Comparison of ENCODE assay signal across 9 mouse cellular contexts in the genomic region with DNA sequence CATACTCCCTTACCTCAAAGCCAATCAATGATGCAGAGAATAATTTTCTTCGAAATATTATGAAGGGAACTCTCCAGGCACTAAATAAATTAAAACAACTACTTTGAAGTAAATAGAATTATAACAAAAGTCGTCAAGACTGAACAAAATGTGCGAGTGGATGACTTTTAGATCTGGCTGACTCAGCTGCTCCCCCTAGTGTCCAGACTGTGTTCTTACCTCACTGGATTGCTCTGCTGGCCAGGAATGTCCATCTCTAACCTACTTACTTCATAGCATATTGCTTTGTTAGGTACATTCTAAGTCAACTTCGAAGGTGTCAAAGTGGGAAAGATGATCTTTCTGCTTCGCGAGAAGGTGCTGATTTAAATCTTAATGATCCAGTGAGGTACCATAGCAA.
A peak's percentile ranks its signal among the peaks of the same experiment; 100 is the strongest.
DNase-seq lines count a peak whose midpoint lies in the region; ATAC-seq and TF ChIP-seq lines count a peak whose summit lies in the region.
"Had no signal": no experiment of that assay in that cellular context is flagged by ENCODE, and none has a peak within 500 bp of the region (broad histone marks: within the 10 kb centered on the region; RNA-seq: fewer than 3 reads in every experiment).

No protein-coding gene starts in this region.

- TF ChIP-seq POLR2A in brain, embryonic 14.5 days (IDR thresholded peaks at IDR 0.05; ENCODE audit: borderline replicate concordance, extremely low read depth, insufficient read depth, insufficient read length, poor library complexity, severe bottlenecking) = no peak

- H3K4me3 ChIP-seq in embryonic facial prominence, embryonic 14.5 days (ENCODE audit: low read depth, low read length) = no peak overlapping the region
- no peak overlapping the region for H3K4me3 ChIP-seq in hindbrain, postnatal 0 days (ENCODE audit: low read length)
- H3K4me3 ChIP-seq in midbrain, embryonic 15.5 days = no peak overlapping the region
- H3K4me3 ChIP-seq: myocyte had no signal

- H3K4me2 ChIP-seq in embryonic facial prominence, embryonic 14.5 days (ENCODE audit: low read depth, low read length) = no peak overlapping the region
- H3K4me2 ChIP-seq in hindbrain, postnatal 0 days (ENCODE audit: low read depth, low read length) = no peak overlapping the region
- no peak overlapping the region for H3K4me2 ChIP-seq in midbrain, embryonic 15.5 days

- no peaks in the 10 kb centered on the region for H3K4me1 ChIP-seq in embryonic facial prominence, embryonic 14.5 days (ENCODE audit: control insufficient read depth, insufficient read depth, low read length)
- H3K4me1 ChIP-seq in hindbrain, postnatal 0 days (ENCODE audit: insufficient read depth, low read length) = no peaks in the 10 kb centered on the region; the same call in 1 of the 2 replicates
- peaks cover 8% of the 10 kb centered on the region; the same call in 1 of the 2 replicates for H3K4me1 ChIP-seq in midbrain, embryonic 15.5 days

- peak; percentile 86 for TF ChIP-seq CTCF in brain, embryonic 14.5 days (IDR thresholded peaks at IDR 0.05; ENCODE audit: borderline replicate concordance, extremely low read depth, insufficient read depth, insufficient read length)
- TF ChIP-seq CTCF in hindbrain, postnatal 0 days (IDR thresholded peaks at IDR 0.05; ENCODE audit: low read depth) = peak; percentile 95

- no peak overlapping the region for H3K27ac ChIP-seq in embryonic facial prominence, embryonic 14.5 days (replicated peaks; ENCODE audit: low read depth, low read length)
- H3K27ac ChIP-seq in hindbrain, postnatal 0 days = no peak overlapping the region
- 0 out of 2 replicates have a peak overlapping the region, but pooled peaks have one; percentile 36 for H3K27ac ChIP-seq in midbrain, embryonic 15.5 days

- intact Hi-C loops in left cerebral cortex, postnatal 14 days (cut with DNase I) = loop anchor here (5.0 to 10.0 kb wide), 4 partner anchors 161 to 814 kb away; a partner anchor contains a TSS

- H3K36me3 ChIP-seq in embryonic facial prominence, embryonic 14.5 days (ENCODE audit: control insufficient read depth, insufficient read depth, low read length) = no peaks in the 10 kb centered on the region
- no peaks in the 10 kb centered on the region for H3K36me3 ChIP-seq in hindbrain, postnatal 0 days (ENCODE audit: insufficient read depth, low read length)
- no peaks in the 10 kb centered on the region for H3K36me3 ChIP-seq in midbrain, embryonic 15.5 days (replicated peaks)

- 10% methylated on average over 6 of the region's 6 CpGs for WGBS in embryonic facial prominence, embryonic 14.5 days
- 13% methylated on average over 6 of the region's 6 CpGs for WGBS in hindbrain, postnatal 0 days
- WGBS in midbrain, embryonic 15.5 days = 12% methylated on average over 6 of the region's 6 CpGs

- H3K9me3 ChIP-seq in embryonic facial prominence, embryonic 14.5 days (ENCODE audit: control insufficient read depth, low read length) = no peaks in the 10 kb centered on the region
- no peaks in the 10 kb centered on the region for H3K9me3 ChIP-seq in hindbrain, postnatal 0 days (ENCODE audit: low read length)
- H3K9me3 ChIP-seq in midbrain, embryonic 15.5 days = no peaks in the 10 kb centered on the region

- no peaks in the 10 kb centered on the region for H3K27me3 ChIP-seq in embryonic facial prominence, embryonic 14.5 days (replicated peaks; ENCODE audit: control insufficient read depth, insufficient read depth, low read length)
- no peaks in the 10 kb centered on the region for H3K27me3 ChIP-seq in hindbrain, postnatal 0 days (ENCODE audit: insufficient read depth, low read length)
- H3K27me3 ChIP-seq in midbrain, embryonic 15.5 days (replicated peaks) = no peaks in the 10 kb centered on the region

- H3K9ac ChIP-seq in embryonic facial prominence, embryonic 14.5 days (ENCODE audit: low read depth, low read length) = no peak overlapping the region
- no peak overlapping the region for H3K9ac ChIP-seq in hindbrain, postnatal 0 days (replicated peaks; ENCODE audit: low read length)
- H3K9ac ChIP-seq in midbrain, embryonic 15.5 days = no peak overlapping the region

- DNase-seq in urinary bladder, adult 18-20 months (ENCODE audit: low spot score in 2 of 2) = peak; percentile 17 to 31
- no peak for DNase-seq in urinary bladder, adult 2 months (ENCODE audit: low spot score)
- DNase-seq in brain, embryonic 14.5 days (ENCODE audit: low read depth) = peak; percentile 90
- peak; percentile 74 for DNase-seq in embryonic facial prominence, embryonic 14.5 days (ENCODE audit: low spot score)
- DNase-seq in hindbrain, postnatal 0 days (ENCODE audit: low spot score) = peak; percentile 85
- peak; percentile 45 to 67 for DNase-seq in left cerebral cortex, postnatal 14 days (ENCODE audit: low spot score in 2 of 2)
- DNase-seq in thymus, postnatal 14 days = peak; percentile 40

- ATAC-seq in embryonic facial prominence, embryonic 14.5 days (ENCODE audit: low read depth) = no peak
- ATAC-seq in hindbrain, postnatal 0 days = peak; percentile 68; the same call in 1 of the 2 replicates
- ATAC-seq in midbrain, embryonic 15.5 days (replicated peaks) = 0 out of 2 replicates have a peak, but pooled peaks have one; percentile 31
